Mouse (Mus musculus): Measurements from ENCODE around the gene Pigx. TPM values are rescaled to one million over a fixed set of nuclear protein-coding genes. Genes with fewer than 3 reads are reported as not detected.

Pigx gene
- total RNA-seq, 2 experiments from 2014 or later, result 8.8 to 11.6 TPM

DNA sequence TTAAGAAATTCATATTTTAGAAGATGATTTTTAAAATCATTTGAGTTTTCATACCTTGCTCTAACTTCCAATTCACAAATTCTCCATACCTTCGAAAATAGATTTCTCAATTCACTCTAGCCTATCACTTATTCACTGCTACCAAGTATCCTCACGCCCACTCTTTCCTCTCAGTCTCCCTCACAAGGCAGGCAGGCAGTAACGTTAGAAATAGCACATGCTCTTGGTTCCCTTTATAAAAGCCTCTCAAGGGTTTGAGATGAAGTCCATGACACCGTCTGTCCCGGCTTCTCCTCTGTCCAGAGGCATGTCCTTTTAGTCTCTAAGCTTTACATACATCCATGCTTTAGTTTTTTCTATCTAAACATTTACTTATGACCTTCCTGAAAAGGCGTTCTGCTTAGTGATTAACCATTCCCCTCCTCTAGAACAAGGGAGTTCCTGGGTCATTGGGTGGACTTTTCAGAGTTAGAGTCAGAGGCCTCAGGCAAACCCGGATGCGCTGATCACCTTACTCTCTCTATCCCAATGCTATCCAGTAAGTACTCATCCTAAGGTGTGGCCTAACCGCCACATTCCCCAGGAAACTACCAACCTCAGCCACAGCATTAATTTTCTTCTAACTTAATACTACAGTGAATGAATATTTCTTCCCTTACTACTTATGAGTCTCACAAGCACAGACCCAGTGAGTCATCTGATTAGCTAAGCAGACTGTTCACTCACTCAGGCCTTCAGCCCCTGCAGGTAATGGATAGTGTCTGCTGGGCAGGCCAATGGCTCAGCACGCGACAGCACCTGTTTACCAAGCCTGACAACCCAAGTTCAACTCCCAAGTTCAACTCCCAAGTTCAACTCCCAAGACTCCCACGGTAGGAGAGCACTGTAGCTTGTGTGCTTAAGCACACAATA is 30.9 kb downstream of the Pigx start:
- no peak for DNase-seq
- intact Hi-C loops (cut with DNase I), result no loop called here

GRCm38 (mm10) chr16:32066899-32067298 is 32.6 kb downstream of the Pigx start:
- intact Hi-C loops (cut with DNase I), result no loop called here

DNA sequence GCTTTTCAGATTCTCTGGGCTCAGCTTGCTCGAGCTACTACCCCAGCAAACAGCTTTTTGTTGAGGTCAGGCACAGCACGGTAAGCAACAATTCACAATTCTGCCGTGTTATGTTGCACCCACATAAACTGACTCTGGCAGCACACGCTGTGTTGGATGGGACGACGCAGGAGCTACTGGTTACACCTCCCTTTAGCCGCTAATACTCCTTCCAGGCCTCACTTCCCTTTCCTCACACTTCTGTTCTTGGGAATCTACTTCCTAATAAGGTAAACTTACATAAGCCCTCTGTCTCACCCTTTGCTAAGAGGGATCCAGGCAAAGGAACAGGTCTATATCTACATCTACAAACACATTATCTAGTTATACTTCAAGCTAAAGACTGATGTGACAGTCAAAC is 35.6 kb downstream of the Pigx start:
- no peak for DNase-seq

More at GRCm38 (mm10) chr16:32066899-32067298, 32.6 kb downstream of the Pigx start:
- no peak for DNase-seq

GRCm38 (mm10) chr16:32062226-32062625 is 37.3 kb downstream of the Pigx start:
- intact Hi-C loops (cut with DNase I), result no loop called here

More for the DNA sequence above, 35.6 kb downstream of the Pigx start:
- intact Hi-C loops (cut with DNase I), result no loop called here

DNA sequence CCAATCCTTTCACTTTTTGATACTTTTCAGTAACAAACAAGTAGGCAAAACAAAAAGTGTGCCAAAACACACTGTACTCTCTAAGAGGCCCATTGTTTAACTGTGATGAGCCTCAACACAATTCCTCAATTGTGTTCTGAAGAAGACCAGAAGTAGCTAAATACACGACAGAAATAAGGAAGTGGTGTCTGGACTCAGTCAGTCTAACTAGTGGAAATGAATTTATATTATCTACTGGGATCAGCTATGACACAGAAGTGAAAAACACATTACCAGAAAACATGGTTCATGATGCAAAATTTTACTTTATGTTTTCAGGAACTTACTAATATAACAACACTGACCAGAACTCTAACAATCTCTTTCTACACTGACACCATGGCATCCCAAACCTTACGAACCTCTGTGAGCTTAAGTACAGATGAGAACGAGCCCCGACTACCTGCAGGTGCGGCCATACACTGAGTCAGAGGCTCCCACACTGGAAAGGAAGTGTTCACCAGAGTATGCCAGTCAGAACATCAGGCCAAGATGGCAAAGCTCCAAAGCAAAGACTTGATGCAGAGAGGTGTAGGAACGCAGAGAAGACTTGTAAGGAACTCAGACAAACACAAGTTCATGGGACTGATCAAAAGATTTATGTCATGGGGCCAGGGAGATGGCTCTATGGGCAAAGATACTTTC is 39.6 kb downstream of the Pigx start:
- intact Hi-C loops (cut with DNase I), result no loop called here
- no peak for DNase-seq

More at GRCm38 (mm10) chr16:32062226-32062625, 37.3 kb downstream of the Pigx start:
- no peak for DNase-seq

GRCm38 (mm10) chr16:32058817-32059216 is 40.7 kb downstream of the Pigx start:
- no peak for DNase-seq
- intact Hi-C loops (cut with DNase I), result no loop called here

- intact Hi-C loops (cut with DNase I), result no loop called here
- DNase-seq, result no peak
Observed at GRCm38 (mm10) chr16:32042367-32042766, 57.2 kb downstream of the Pigx start.

Other genes starting within 250 kb of the Pigx start
- gene Meltf, start 220.9 kb downstream of the Pigx start, total RNA-seq (2021), result not detected
- under 1 TPM; 0.37 to 0.94 TPM for gene Pigz, start 165.9 kb downstream of the Pigx start, total RNA-seq (2021)
- gene 0610012G03Rik, start 151.2 kb downstream of the Pigx start, total RNA-seq (2021), result 10 to 100 TPM; 50.3 to 55.0 TPM
- 10 to 100 TPM; 11.3 to 11.9 TPM for gene Ncbp2, start 151.2 kb downstream of the Pigx start, total RNA-seq (2021)
- gene Senp5, start 96.5 kb downstream of the Pigx start, total RNA-seq (2021), result 1 to 10 TPM; 9.2 to 9.4 TPM
- 10 to 100 TPM; 12.0 to 13.0 TPM for gene Pak2, start 20.4 kb downstream of the Pigx start, total RNA-seq (2021)
- 1 to 10 TPM; 7.8 to 9.4 TPM for gene Cep19, start 60 bp upstream of the Pigx start, total RNA-seq (2021)
- gene Nrros, start 65.9 kb upstream of the Pigx start, total RNA-seq (2021), result 1 to 10 TPM; 2.0 to 2.1 TPM
- gene Bex6, start 80.1 kb upstream of the Pigx start, total RNA-seq (2021), result not detected
- gene Fbxo45, start 147.4 kb upstream of the Pigx start, total RNA-seq (2021), result 10 to 100 TPM; 14.0 to 14.9 TPM
- 1 to 10 TPM; 4.4 to 5.8 TPM for gene Wdr53, start 147.5 kb upstream of the Pigx start, total RNA-seq (2021)
- 10 to 100 TPM; 69.4 to 72.8 TPM for gene Smco1, start 171.7 kb upstream of the Pigx start, total RNA-seq (2021)
- 1 to 10 TPM; 7.8 to 9.6 TPM for gene Rnf168, start 177.7 kb upstream of the Pigx start, total RNA-seq (2021)
- 10 to 100 TPM; 15.0 to 15.8 TPM for gene Ubxn7, start 232.5 kb upstream of the Pigx start, total RNA-seq (2021)